Mouse (Mus musculus) Muller cell, postnatal 12 days (primary cell): ENCODE measurements at regions not wholly inside any gene's neighbourhood (a gene's known extent, or its start where the extent isn't known, plus 50 kb on each side); places are given as distances from the start of the nearest gene placed in this dataset.

ENCODE experiments used
- DNase-seq: peaks from one replicate; pipeline ENCODE4 v3.0.0-alpha.2; 2015; ENCODE audit errors: inconsistent ontology term

GRCm38 (mm10) chrX:142540264-142540663 lies 140.9 kb upstream of the Tmem164 start:
- peak; percentile 21 for DNase-seq

- DNase-seq: no peak
These were observed 129.0 kb upstream of the Tmem164 start for GRCm38 (mm10) chrX:142552196-142552595.

- no peak for DNase-seq
These were observed 127.0 kb upstream of the Tmem164 start for GRCm38 (mm10) chrX:142554161-142554560.

GRCm38 (mm10) chrX:142557496-142557895 lies 123.7 kb upstream of the Tmem164 start:
- no peak for DNase-seq

GRCm38 (mm10) chrX:142560209-142560912 lies 120.8 kb upstream of the Tmem164 start:
- peak; percentile 32 for DNase-seq

- DNase-seq: no peak
These were observed 119.4 kb upstream of the Tmem164 start for GRCm38 (mm10) chrX:142561788-142562187.

- DNase-seq: no peak
These were observed 117.0 kb upstream of the Tmem164 start for GRCm38 (mm10) chrX:142564186-142564585.

GRCm38 (mm10) chrX:142571772-142572171 lies 109.4 kb upstream of the Tmem164 start:
- no peak for DNase-seq

GRCm38 (mm10) chrX:142574022-142574421 lies 107.2 kb upstream of the Tmem164 start:
- no peak for DNase-seq

- DNase-seq: no peak
These were observed 106.1 kb upstream of the Tmem164 start for GRCm38 (mm10) chrX:142574945-142575710.

GRCm38 (mm10) chrX:142576127-142576526 lies 105.1 kb upstream of the Tmem164 start:
- no peak for DNase-seq

GRCm38 (mm10) chrX:142577449-142578081 lies 103.6 kb upstream of the Tmem164 start:
- DNase-seq: no peak

GRCm38 (mm10) chrX:142585281-142585680 lies 95.9 kb upstream of the Tmem164 start:
- DNase-seq: no peak

- DNase-seq: no peak
These were observed 81.8 kb upstream of the Tmem164 start for GRCm38 (mm10) chrX:142599377-142599776.

GRCm38 (mm10) chrX:142600782-142601181 lies 80.4 kb upstream of the Tmem164 start:
- no peak for DNase-seq

GRCm38 (mm10) chrX:142605088-142605487 lies 76.1 kb upstream of the Tmem164 start:
- no peak for DNase-seq

GRCm38 (mm10) chrX:142606595-142607205 lies 74.5 kb upstream of the Tmem164 start:
- no peak for DNase-seq

GRCm38 (mm10) chrX:142616189-142616872 lies 64.9 kb upstream of the Tmem164 start:
- DNase-seq: no peak

- DNase-seq: no peak
These were observed 62.8 kb upstream of the Tmem164 start for GRCm38 (mm10) chrX:142618389-142618788.

- no peak for DNase-seq
These were observed 57.8 kb upstream of the Tmem164 start for GRCm38 (mm10) chrX:142623359-142623758.

GRCm38 (mm10) chrX:142623882-142624281 lies 57.3 kb upstream of the Tmem164 start:
- DNase-seq: no peak
